Mouse (Mus musculus) E14TG2a.4 (cell line): ENCODE data around the gene Ttbk2.

Experiments used
- CTCF ChIP-seq: conservative IDR thresholded peaks from 2 replicates; pipeline ENCODE4 v1.5.1; 2014; ENCODE audit warnings: low read length
- NANOG ChIP-seq: IDR thresholded peaks from 2 replicates; pipeline ENCODE4 v1.6.1; 2014; ENCODE audit warnings: borderline replicate concordance, low read length, mixed read lengths
- POU5F1 ChIP-seq: IDR thresholded peaks from 2 replicates; pipeline ENCODE4 v1.6.1; 2014; ENCODE audit warnings: low read length, borderline replicate concordance

GRCm38 (mm10) chr2:120724176-120724575 lies 126.2 kb downstream of the Ttbk2 start:
- TF ChIP-seq CTCF (no peak), NANOG (no peak), POU5F1 (no peak)
